Mouse (Mus musculus): ENCODE results near the gene Wdfy2.

DNA sequence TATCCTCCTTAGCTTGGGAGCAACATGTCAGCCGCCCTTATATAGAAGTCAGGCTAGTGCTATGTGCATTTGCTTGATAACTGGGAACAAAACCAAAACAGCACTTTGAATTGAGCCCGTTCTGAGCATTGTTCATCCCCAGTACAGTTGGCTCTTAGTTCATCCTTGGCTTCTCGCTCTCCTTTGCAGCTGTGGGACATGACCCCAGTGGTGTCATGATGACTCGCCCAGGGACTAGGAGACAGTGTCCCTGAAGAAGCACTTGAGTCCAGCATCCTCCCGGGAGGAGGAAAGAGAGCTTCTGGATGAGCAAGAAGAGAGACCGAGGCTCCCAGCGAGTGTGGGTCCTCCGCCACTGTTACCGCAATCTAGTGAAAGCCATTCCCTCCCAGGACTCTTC is 118.6 kb downstream of the Wdfy2 start:
- no peak for TF ChIP-seq MXI1 (IDR thresholded peaks at IDR 0.05; ENCODE audit: low read depth, low read length)
- no peak for TF ChIP-seq MYB (IDR thresholded peaks at IDR 0.05; ENCODE audit: low read depth, low read length)
- no peak for TF ChIP-seq CTCF (IDR thresholded peaks at IDR 0.05 in 2 of 3, conservative IDR thresholded peaks at IDR 0.05 in 1 of 3; ENCODE audit: control insufficient read depth in 1 of 3, insufficient read depth in 1 of 3, low read depth in 2 of 3, low read length in 3 of 3, poor library complexity in 1 of 3, severe bottlenecking in 1 of 3)
- TF ChIP-seq CHD1 (IDR thresholded peaks at IDR 0.05; ENCODE audit: low read depth, low read length), result no peak
- TF ChIP-seq TBP (IDR thresholded peaks at IDR 0.05; ENCODE audit: low read depth, low read length), result no peak
- TF ChIP-seq NELFE (IDR thresholded peaks at IDR 0.05; ENCODE audit: low read depth, low read length), result no peak
- no peak for TF ChIP-seq SIN3A (IDR thresholded peaks at IDR 0.05; ENCODE audit: low read length)
- no peak for TF ChIP-seq UBTF (IDR thresholded peaks at IDR 0.05; ENCODE audit: borderline replicate concordance, insufficient read depth, low read depth, low read length)
- no peak for TF ChIP-seq POLR2A (IDR thresholded peaks at IDR 0.05; ENCODE audit: control insufficient read depth in 1 of 2, insufficient read depth in 1 of 2, low read depth in 1 of 2, low read length in 2 of 2, poor library complexity in 1 of 2)
- no peak for TF ChIP-seq POLR2AphosphoS2 (IDR thresholded peaks at IDR 0.05; ENCODE audit: low read length)
- no peak for TF ChIP-seq JUND (IDR thresholded peaks at IDR 0.05; ENCODE audit: low read depth, low read length)
- no peak for TF ChIP-seq TAL1 (IDR thresholded peaks at IDR 0.05; ENCODE audit: low read length)
- TF ChIP-seq GATA1 (IDR thresholded peaks at IDR 0.05; ENCODE audit: low read depth, low read length), result no peak

Measured in MEL (cell line).